Mouse (Mus musculus): ENCODE data around the gene Npm3. TPM values are rescaled to one million over a fixed set of nuclear protein-coding genes. Genes with fewer than 3 reads are reported as not detected.

The Npm3 gene
- polyA plus RNA-seq, 1 experiment = 68.2 TPM

DNA sequence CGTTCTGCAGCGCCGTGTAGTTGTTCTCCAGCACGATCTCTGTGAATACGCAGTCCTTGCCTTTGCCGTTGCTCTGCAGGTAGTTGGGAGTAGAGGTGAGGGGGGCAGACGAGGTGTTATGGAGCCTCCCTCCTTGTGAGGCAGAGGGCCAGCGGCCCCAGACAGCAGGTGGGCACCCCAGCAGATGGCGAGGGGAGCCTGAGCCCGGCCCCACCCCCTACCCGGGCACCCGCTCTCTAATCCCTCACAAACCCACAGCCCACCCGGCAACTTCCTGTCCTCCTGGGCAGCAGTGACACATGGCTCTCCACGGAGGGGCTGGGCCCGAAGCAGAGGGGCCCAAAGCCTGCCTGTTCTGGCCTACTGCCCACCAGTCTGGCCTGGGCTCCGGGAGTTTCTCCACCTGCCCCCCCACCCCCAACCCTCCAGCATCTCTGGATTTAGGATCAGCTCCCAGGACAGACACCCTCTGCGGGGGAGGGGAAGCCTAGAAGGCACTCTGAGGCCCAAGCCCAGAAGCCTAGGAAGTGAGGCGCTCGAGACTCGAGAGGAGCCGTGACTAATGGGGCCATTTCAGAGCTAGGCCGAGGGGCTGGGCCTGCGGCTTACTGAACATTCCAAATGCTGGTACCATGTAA, 12.1 kb downstream of the Npm3 start:
- Histone ChIP-seq H3K36me3 (ENCODE audit: control insufficient read depth, insufficient read depth, low read length) (no peaks in the 10 kb centered on the region), H3K4me1 (ENCODE audit: control insufficient read depth, insufficient read depth, insufficient read length) (peaks cover 5% of the 10 kb centered on the region; the same call in 1 of the 2 replicates), H3K27ac (ENCODE audit: insufficient read depth, low read length) (no peak overlapping the region), H3K4me3 (ENCODE audit: extremely low read depth, insufficient read depth, insufficient read length) (no peak overlapping the region; the same call in 1 of the 2 replicates), H3K27me3 (ENCODE audit: control insufficient read depth, insufficient read depth, low read length) (peaks cover 18% of the 10 kb centered on the region)
- DNase-seq (ENCODE audit: low read depth in 1 of 2, low spot score in 2 of 2) = no peak
- 26% methylated on average over 22 of the region's 23 CpGs for whole genome bisulfite sequencing
- TF ChIP-seq POLR2A (IDR thresholded peaks at IDR 0.05; ENCODE audit: low read depth, low read length) (no peak), CTCF (IDR thresholded peaks at IDR 0.05; ENCODE audit: extremely low read depth, insufficient read depth, insufficient read length, insufficient replicate concordance) (no peak)

DNA sequence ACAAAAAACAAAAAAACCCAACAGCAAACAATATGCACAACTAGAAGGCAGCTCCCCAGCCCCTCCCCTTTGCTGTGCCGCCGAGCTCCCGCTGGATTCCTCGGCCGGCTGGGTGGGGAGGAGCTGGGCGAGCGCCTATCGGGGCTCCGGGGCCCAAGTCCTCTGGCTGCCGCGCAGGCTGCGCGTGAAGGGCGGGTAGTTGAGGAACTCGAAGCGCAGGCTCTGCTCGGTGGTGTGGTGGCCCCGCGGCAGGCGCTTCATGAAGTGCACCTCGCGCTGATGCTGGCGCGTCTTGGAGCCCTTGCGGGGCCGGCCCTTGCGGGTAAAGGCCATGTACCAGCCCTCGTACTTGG, 12.6 kb downstream of the Npm3 start:
- DNase-seq (ENCODE audit: low read depth in 1 of 2, low spot score in 2 of 2) = no peak
- Histone ChIP-seq H3K27me3 (ENCODE audit: control insufficient read depth, insufficient read depth, low read length) (peaks cover 16% of the 10 kb centered on the region), H3K4me3 (ENCODE audit: extremely low read depth, insufficient read depth, insufficient read length) (no peak overlapping the region; the same call in 1 of the 2 replicates), H3K27ac (ENCODE audit: insufficient read depth, low read length) (no peak overlapping the region), H3K36me3 (ENCODE audit: control insufficient read depth, insufficient read depth, low read length) (no peaks in the 10 kb centered on the region), H3K4me1 (ENCODE audit: control insufficient read depth, insufficient read depth, insufficient read length) (peaks cover 5% of the 10 kb centered on the region; the same call in 1 of the 2 replicates)
- under 1% methylated on average over 28 of the region's 28 CpGs for WGBS
- TF ChIP-seq POLR2A (IDR thresholded peaks at IDR 0.05; ENCODE audit: low read depth, low read length) (no peak), CTCF (IDR thresholded peaks at IDR 0.05; ENCODE audit: extremely low read depth, insufficient read depth, insufficient read length, insufficient replicate concordance) (no peak)

DNA sequence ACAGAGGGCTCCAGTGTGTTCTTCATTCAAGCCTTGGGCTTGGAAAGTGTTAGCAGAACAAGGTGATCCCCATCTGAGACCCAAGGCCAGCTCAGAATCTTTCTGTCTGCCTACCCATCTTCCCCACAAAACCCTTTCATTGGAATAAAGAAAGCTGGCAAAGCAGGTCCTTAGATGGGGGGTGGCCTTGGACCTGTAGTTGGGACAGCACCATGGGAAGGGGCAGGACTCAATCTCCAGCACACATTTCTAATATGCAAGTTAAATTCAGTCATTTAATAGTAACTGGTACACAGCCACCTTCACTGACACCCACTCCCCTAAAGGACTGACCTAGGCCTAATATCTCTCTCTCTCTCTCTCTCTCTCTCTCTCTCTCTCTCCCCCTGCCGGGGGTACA, 13.2 kb downstream of the Npm3 start:
- no peak overlapping the region for H3K27ac ChIP-seq (ENCODE audit: insufficient read depth, low read length)
- WGBS = 74% methylated on average over 1 of the region's 1 CpGs
- H3K27me3 ChIP-seq (ENCODE audit: control insufficient read depth, insufficient read depth, low read length) = peaks cover 10% of the 10 kb centered on the region
- peaks cover 5% of the 10 kb centered on the region; the same call in 1 of the 2 replicates for H3K4me1 ChIP-seq (ENCODE audit: control insufficient read depth, insufficient read depth, insufficient read length)
- DNase-seq (ENCODE audit: low read depth in 1 of 2, low spot score in 2 of 2) = no peak
- H3K4me3 ChIP-seq (ENCODE audit: extremely low read depth, insufficient read depth, insufficient read length) = no peak overlapping the region
- H3K36me3 ChIP-seq (ENCODE audit: control insufficient read depth, insufficient read depth, low read length) = no peaks in the 10 kb centered on the region
- TF ChIP-seq CTCF (IDR thresholded peaks at IDR 0.05; ENCODE audit: extremely low read depth, insufficient read depth, insufficient read length, insufficient replicate concordance) = no peak
- TF ChIP-seq POLR2A (IDR thresholded peaks at IDR 0.05; ENCODE audit: low read depth, low read length) = no peak

DNA sequence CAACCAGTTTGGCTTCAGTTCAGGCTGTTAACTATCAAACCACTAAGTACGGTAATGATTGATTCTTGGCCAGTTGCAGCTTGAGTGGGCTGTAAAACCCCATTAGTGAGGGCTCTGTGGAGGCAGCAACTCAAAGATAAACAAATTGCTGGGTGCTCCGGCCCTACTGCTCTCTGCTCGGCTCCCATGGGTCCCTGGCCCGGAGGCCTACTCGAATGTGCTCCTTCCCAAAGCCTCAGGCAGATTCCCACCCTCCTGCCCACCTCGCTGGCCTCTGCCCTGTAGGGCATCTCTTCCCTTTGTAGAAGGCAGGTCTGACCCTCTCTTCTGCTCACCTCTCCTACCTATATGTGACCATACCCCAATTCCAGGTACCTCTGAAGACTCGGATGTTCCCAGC, 14.6 kb downstream of the Npm3 start:
- TF ChIP-seq CTCF (IDR thresholded peaks at IDR 0.05; ENCODE audit: extremely low read depth, insufficient read depth, insufficient read length, insufficient replicate concordance) (no peak), POLR2A (IDR thresholded peaks at IDR 0.05; ENCODE audit: low read depth, low read length) (no peak)
- peaks cover 9% of the 10 kb centered on the region for H3K27me3 ChIP-seq (ENCODE audit: control insufficient read depth, insufficient read depth, low read length)
- 83% methylated on average over 7 of the region's 7 CpGs for WGBS
- peaks cover 5% of the 10 kb centered on the region; the same call in 1 of the 2 replicates for H3K4me1 ChIP-seq (ENCODE audit: control insufficient read depth, insufficient read depth, insufficient read length)
- H3K27ac ChIP-seq (ENCODE audit: insufficient read depth, low read length) = no peak overlapping the region
- no peaks in the 10 kb centered on the region for H3K36me3 ChIP-seq (ENCODE audit: control insufficient read depth, insufficient read depth, low read length)
- DNase-seq (ENCODE audit: low read depth in 1 of 2, low spot score in 2 of 2) = no peak
- no peak overlapping the region for H3K4me3 ChIP-seq (ENCODE audit: extremely low read depth, insufficient read depth, insufficient read length)

DNA sequence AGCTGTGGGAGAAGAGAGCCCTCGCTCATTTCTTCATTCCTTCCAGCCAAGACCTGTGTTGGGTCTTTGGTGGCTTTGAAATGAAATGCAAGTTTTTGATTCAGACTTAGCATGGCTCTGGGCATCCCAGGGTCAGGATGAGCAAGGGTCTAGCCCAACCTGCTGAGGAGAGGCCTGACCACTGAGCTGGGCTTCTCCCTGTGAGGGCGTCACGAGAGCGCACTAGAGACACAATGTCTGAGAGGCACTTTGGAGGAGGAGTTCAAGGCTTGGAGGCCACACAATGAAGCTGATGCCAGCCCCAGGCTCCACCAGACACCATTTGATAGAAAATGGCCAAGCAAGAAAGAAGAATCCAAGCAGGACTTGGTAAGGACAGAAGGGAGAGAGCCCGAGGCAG, 15.2 kb downstream of the Npm3 start:
- no peak overlapping the region for H3K27ac ChIP-seq (ENCODE audit: insufficient read depth, low read length)
- peaks cover 9% of the 10 kb centered on the region for H3K27me3 ChIP-seq (ENCODE audit: control insufficient read depth, insufficient read depth, low read length)
- H3K4me1 ChIP-seq (ENCODE audit: control insufficient read depth, insufficient read depth, insufficient read length) = peaks cover 5% of the 10 kb centered on the region; the same call in 1 of the 2 replicates
- DNase-seq (ENCODE audit: low read depth in 1 of 2, low spot score in 2 of 2) = no peak
- H3K36me3 ChIP-seq (ENCODE audit: control insufficient read depth, insufficient read depth, low read length) = no peaks in the 10 kb centered on the region
- no peak overlapping the region for H3K4me3 ChIP-seq (ENCODE audit: extremely low read depth, insufficient read depth, insufficient read length)
- WGBS = 88% methylated on average over 5 of the region's 5 CpGs
- TF ChIP-seq CTCF (IDR thresholded peaks at IDR 0.05; ENCODE audit: extremely low read depth, insufficient read depth, insufficient read length, insufficient replicate concordance) (no peak), POLR2A (IDR thresholded peaks at IDR 0.05; ENCODE audit: low read depth, low read length) (no peak)

DNA sequence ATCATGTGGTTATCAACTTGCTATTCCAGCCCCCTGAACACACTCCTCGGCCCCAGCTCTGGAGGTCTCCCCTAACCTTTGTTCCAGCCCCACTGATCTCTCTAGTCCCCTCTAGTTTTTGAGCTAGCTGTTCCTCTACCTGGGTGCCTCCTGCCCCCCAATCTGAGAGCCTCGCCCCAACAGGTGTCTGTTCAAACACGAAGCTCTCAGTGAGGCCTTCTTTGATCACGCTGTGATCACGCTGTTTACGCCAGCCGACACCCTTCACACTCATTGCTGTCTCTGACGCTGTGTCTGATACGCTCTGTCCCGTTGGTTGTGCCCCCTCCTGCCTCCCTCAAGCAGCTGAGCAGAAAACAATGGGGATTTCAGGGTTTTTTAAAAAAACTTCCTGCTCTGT, 15.8 kb downstream of the Npm3 start:
- Histone ChIP-seq H3K4me1 (ENCODE audit: control insufficient read depth, insufficient read depth, insufficient read length) (peaks cover 5% of the 10 kb centered on the region; the same call in 1 of the 2 replicates), H3K27me3 (ENCODE audit: control insufficient read depth, insufficient read depth, low read length) (peaks cover 9% of the 10 kb centered on the region), H3K36me3 (ENCODE audit: control insufficient read depth, insufficient read depth, low read length) (no peaks in the 10 kb centered on the region), H3K27ac (ENCODE audit: insufficient read depth, low read length) (no peak overlapping the region), H3K4me3 (ENCODE audit: extremely low read depth, insufficient read depth, insufficient read length) (no peak overlapping the region)
- no peak for DNase-seq (ENCODE audit: low read depth in 1 of 2, low spot score in 2 of 2)
- TF ChIP-seq POLR2A (IDR thresholded peaks at IDR 0.05; ENCODE audit: low read depth, low read length) (no peak), CTCF (IDR thresholded peaks at IDR 0.05; ENCODE audit: extremely low read depth, insufficient read depth, insufficient read length, insufficient replicate concordance) (no peak)
- 63% methylated on average over 10 of the region's 10 CpGs for WGBS

DNA sequence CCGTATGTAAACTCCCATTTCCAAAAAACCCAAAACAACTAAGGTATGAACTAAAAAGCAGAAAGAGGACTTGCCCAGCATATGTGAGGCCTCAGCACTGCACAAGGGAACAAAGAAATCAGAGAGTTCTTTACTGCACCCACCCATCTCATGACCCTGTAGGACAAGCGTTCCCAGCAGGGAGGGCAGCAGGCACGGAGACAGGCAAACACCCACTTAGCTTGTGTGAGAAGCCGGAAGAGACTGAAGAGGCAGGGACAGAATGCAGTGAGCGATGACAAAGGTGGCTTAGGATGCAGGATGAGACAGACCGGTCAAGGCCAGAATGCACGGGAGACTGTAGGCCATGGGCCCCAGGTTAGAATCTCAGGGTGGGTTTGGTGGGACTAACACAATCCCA, 17.7 kb downstream of the Npm3 start:
- Histone ChIP-seq H3K27ac (ENCODE audit: insufficient read depth, low read length) (no peak overlapping the region), H3K36me3 (ENCODE audit: control insufficient read depth, insufficient read depth, low read length) (no peaks in the 10 kb centered on the region), H3K4me1 (ENCODE audit: control insufficient read depth, insufficient read depth, insufficient read length) (no peaks in the 10 kb centered on the region), H3K27me3 (ENCODE audit: control insufficient read depth, insufficient read depth, low read length) (no peaks in the 10 kb centered on the region), H3K4me3 (ENCODE audit: extremely low read depth, insufficient read depth, insufficient read length) (no peak overlapping the region)
- TF ChIP-seq POLR2A (IDR thresholded peaks at IDR 0.05; ENCODE audit: low read depth, low read length) (no peak), CTCF (IDR thresholded peaks at IDR 0.05; ENCODE audit: extremely low read depth, insufficient read depth, insufficient read length, insufficient replicate concordance) (no peak)
- DNase-seq (ENCODE audit: low read depth in 1 of 2, low spot score in 2 of 2) = no peak
- WGBS = 95% methylated on average over 7 of the region's 7 CpGs
